Mouse (Mus musculus) layer of hippocampus, adult 2 months (tissue): Measurements from ENCODE around the gene Hspg2. TPM values are rescaled to one million over a fixed set of nuclear protein-coding genes. Genes with fewer than 3 reads are reported as not detected.
A peak's percentile ranks its signal among the peaks of the same experiment; 100 is the strongest.

Experiments
- DNase-seq, 2 experiments: peaks; one replicate each; pipeline ENCODE4 v3.0.0; 2022; ENCODE audit warnings: low spot score in 2 of 2
- H3K27ac ChIP-seq: fragments of 200-600 bp; 2 replicates; pipeline ENCODE4 v1.8.1; 2022
- H3K4me3 ChIP-seq: fragments of 200-600 bp; 2 replicates; pipeline ENCODE4 v1.8.1; 2022; ENCODE audit warnings: mild to moderate bottlenecking
- CTCF ChIP-seq: fragments of 200-600 bp; conservative IDR thresholded peaks from 2 replicates; pipeline ENCODE4 v1.8.1; 2022; ENCODE audit warnings: antibody characterized with exemption, mild to moderate bottlenecking, moderate library complexity
- total RNA-seq, 2 experiments: library from RNA; stranded (reverse); gene quantifications; 2 replicates each; pipeline ENCODE4 v1.2.3; 2021

The Hspg2 gene
- total RNA-seq, 2 experiments from 2014 or later: 4.0 to 5.2 TPM

DNA sequence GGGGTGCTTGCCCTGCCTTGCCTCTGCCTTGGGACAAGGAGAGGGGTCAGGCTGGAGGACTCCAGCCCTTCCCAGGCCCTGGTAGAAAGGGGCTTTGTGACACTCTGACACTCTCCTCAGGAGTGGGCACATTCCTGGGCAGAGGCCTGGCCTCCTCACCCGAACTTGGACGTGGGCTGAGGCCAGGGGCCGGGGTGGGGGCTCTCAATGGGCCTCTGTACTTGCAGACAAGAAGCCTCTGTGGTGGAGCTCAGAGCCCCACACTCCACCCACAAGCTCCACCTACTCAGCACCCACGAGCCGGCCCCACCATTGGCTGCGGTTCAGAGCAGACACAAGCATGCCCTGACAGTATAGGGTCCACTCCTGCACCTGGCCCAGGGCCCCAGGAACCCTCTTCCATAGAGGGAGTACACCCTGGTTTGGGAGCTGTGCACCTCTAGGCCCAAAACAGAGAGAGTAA, 35.0 kb downstream of the Hspg2 start:
- peak overlapping the region; percentile 7; the same call in 1 of the 2 replicates for H3K27ac ChIP-seq
- peak in 1 of 2 experiments; percentile 11 for DNase-seq
- TF ChIP-seq CTCF: no peak
- H3K4me3 ChIP-seq: no peak overlapping the region

DNA sequence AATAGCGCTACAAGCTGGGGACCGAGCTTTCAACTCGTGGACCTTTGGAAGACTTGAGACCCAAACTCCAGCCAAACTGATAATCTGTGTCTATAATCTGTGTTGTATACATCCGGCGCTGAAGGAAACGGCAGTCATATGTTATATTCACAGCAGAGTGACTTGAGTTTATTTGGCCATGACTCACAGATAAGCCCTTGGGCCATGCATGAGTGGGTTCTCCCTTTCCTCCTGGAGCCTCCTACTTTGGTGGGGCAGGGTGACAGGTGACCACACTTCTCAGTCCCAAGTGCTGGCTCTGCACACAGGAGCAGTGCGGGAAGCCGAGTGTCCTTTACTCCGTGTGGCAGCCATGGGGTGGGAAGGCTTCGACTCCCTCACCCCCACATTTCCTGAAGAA, 38.1 kb downstream of the Hspg2 start:
- H3K4me3 ChIP-seq: no peak overlapping the region
- TF ChIP-seq CTCF: no peak
- no peak overlapping the region for H3K27ac ChIP-seq
- DNase-seq: no peak

DNA sequence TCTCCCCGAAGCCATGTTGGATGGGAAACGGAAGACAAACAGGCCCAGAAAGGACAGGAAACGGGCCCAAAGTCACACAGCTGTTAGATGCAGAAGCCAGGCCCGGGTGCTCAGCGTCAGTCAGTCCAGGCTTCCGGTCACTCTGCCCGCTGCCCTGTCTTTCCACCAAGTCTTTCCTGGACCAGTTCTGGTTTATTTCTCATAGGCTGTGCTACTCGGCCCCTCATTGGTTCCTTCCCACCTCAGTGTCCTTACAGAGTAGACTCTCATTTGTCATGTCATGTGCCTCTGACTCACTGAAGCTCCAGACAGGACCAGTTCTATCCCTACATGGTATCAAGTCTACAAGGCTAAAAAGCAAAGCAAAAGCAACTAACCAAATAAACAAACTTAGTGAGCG, 41.0 kb downstream of the Hspg2 start:
- H3K27ac ChIP-seq: no peak overlapping the region
- no peak overlapping the region for H3K4me3 ChIP-seq
- no peak for DNase-seq
- TF ChIP-seq CTCF: no peak

DNA sequence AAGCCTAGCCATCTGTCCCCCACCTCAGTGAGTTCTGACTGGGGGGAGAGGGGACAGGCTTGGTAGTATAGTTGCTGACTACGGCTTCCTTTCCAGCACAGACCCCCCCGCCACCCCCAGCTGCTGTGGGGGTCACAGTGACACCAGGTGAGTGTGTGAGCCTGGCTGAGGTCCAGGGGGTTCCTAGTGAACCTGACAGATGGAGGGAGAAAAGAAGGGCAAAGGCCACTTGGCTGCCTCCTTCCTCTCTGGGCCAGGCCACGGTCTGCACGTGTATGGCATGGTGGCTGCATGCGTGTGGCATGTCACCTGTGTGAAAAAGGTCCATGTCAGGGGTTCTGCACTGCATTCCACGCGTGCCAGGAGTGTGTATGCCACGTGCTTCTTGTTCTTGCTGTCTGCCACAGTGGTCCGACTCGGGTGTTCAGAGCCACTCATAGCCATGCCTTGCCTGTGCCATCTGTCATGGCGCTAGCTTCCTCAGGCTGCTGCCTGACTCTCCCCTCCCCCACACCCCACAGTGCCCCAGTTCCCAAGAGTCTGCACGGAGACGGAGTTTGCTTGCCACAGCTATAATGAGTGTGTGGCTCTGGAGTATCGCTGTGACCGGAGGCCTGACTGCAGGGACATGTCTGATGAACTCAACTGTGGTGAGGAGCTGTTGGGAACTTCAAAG, 41.6 kb downstream of the Hspg2 start:
- TF ChIP-seq CTCF: no peak
- Histone ChIP-seq H3K4me3 (no peak overlapping the region), H3K27ac (no peak overlapping the region)
- DNase-seq: no peak

DNA sequence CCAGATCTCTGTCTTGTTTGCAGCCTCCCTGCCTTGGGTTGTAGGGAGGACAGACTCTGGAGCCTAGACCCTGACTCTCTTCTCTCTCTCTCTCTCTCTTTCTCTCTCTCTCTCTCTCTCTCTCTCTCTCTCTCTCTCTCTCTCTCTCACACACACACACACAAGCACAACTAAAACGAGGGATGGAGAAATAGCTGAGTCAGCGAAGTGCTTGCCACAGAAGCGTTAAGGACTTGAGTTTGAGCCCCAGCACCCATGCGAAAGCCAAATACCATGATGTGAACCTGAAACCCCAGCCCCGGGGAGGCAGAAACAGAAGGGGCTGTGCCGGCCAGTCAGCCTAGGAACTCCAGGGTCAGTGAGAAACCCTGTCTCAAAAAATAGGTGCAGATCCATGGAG, 44.3 kb downstream of the Hspg2 start:
- Histone ChIP-seq H3K27ac (no peak overlapping the region), H3K4me3 (no peak overlapping the region)
- DNase-seq: no peak
- no peak for TF ChIP-seq CTCF

DNA sequence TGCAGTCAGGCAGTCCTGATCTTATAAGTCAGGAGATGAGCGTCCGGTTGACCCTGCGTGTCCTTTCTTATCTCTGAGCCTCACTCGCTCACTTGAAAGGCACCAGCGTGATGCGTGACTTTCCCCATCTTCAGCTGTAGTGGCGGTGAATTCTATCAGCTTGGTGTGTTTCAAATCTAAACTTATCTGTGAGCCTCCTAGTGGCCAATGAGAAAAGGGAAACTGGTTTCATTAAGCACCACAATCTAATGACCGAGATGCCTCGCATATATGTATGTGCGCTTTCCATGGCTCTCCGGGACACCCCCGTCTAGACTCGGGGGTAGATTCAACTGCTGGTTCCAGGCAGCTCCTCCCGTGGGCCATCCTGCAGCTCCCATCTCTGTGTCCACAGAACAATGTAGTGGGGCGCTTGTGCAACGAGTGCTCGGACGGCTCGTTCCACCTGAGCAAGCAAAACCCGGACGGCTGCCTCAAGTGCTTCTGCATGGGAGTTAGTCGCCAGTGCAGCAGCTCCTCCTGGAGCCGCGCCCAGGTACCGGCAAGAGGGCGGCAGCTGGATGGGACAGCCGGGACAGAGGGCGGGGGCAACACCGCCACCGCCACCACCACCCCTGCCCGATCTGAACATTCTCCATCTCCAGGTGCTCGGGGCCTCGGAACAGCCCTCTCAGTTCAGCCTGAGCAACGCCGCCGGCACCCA, 49.6 kb downstream of the Hspg2 start:
- no peak for DNase-seq
- no peak overlapping the region for H3K4me3 ChIP-seq
- TF ChIP-seq CTCF: peak; percentile 57

DNA sequence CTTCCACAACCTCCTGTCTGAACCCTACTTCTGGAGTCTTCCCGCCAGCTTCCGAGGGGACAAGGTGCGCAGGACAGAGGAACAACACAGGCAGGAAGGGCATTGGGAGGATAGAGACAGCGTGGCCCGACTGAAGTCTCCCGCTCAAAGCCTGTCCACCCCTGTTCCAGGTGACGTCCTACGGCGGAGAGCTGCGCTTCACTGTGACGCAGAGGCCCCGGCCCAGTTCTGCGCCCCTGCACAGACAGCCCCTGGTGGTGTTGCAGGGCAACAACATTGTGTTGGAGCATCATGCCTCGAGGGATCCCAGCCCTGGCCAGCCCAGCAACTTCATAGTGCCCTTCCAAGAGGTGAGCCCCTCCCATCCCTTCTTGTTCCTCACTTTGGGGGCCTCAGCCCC, 50.2 kb downstream of the Hspg2 start:
- Histone ChIP-seq H3K27ac (no peak overlapping the region), H3K4me3 (no peak overlapping the region)
- TF ChIP-seq CTCF: peak; percentile 32; the same call in 1 of the 2 replicates
- no peak for DNase-seq

More for the DNA sequence above, 49.6 kb downstream of the Hspg2 start:
- H3K27ac ChIP-seq: no peak overlapping the region

DNA sequence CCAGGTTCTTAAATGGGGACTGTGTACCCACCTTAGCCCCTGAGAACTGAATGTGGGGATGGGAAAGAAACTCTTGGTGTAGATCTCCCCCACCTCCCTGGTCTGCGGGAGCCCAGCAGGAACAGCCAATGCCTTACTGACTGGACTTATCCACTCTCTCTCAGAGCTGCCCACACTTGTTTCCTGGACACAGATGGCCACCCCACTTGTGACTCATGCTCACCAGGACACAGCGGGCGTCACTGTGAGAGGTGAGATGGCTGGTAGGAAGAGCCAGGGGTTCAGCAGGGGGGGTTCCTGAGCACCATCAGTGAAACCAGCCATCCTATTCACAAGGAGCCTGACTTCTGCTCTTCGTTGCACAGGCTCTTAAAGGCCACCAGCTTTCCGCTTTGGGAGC, 51.8 kb downstream of the Hspg2 start:
- DNase-seq: no peak
- no peak overlapping the region for H3K27ac ChIP-seq
- H3K4me3 ChIP-seq: no peak overlapping the region
- TF ChIP-seq CTCF: no peak

DNA sequence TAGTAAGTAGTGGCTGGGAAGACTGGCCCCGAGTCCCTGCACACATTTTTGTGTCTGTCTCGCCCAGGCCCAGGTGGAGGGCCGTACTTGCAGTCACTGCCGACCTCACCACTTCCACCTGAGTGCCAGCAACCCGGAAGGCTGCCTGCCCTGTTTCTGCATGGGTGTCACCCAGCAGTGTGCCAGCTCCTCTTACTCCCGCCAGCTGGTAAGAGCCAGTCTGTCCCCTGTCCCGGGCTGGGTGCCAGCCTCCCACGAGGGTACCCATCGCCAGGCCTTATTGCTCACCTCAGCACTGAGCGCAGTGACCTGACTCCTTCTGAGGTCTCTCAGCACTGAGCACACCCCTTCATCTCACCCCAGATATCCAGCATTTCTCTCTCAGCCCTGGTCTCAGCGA, 53.4 kb downstream of the Hspg2 start:
- H3K27ac ChIP-seq: no peak overlapping the region
- DNase-seq: no peak
- TF ChIP-seq CTCF: no peak
- H3K4me3 ChIP-seq: no peak overlapping the region

DNA sequence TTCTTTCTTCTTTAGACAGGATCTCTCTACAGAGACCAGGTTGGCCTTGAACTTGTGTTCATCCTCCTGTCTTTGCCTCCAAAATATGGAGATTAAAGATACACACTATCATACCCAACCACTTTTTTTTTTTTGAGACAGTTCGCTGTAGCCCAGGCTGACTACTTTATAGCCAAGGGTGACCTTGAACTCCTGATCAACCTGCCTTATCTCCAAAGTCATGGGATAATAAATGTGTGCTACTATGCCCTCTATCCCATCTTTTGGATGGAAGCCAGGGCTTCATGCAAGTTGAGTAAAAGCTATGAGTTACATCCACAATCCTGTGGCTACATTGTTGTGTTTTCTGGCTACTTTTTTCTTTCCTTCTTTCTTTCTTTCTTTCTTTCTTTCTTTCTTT, 56.9 kb downstream of the Hspg2 start:
- Histone ChIP-seq H3K27ac (no peak overlapping the region), H3K4me3 (no peak overlapping the region)
- no peak for DNase-seq
- no peak for TF ChIP-seq CTCF

DNA sequence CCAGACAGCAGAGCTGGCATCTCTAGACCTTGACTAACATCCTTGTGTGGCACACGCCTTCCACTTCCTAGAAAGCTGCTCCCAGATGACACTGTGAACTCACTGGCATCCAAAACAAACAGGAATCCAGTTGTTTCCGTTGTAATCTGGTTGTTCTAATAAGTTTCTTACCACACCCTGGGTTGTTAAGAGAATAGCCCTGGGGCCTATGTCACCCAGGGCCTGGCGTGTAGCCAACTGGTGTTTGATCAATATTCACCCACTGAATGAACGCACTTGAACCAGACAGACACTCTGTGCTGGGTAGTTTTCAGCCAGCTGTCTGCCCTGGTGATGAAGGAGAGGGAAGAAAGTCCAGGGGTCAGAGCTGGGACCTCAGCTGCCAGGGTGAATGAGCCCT, 58.8 kb downstream of the Hspg2 start:
- no peak for DNase-seq
- TF ChIP-seq CTCF: no peak
- H3K4me3 ChIP-seq: no peak overlapping the region
- H3K27ac ChIP-seq: no peak overlapping the region

DNA sequence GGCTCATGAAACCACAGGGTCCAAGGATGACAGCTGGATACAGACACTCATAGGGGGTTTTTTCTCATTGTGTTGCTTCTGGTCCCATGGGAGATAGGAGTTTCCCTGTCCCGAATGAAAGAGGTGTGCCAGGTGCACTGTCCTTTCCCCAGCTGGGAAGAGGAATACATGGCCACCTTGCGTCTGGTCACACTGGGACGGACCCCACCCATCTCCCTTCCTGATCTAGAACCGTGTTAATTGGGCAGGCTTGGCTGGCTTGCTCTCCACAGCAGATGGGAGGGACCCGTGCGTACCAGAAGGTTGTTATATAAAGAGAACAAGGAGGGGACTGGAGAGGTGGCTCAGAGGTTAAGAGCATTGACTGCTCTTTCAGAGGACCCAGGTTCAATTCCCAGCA, 59.3 kb downstream of the Hspg2 start:
- Histone ChIP-seq H3K4me3 (no peak overlapping the region), H3K27ac (no peak overlapping the region)
- DNase-seq: no peak
- no peak for TF ChIP-seq CTCF

DNA sequence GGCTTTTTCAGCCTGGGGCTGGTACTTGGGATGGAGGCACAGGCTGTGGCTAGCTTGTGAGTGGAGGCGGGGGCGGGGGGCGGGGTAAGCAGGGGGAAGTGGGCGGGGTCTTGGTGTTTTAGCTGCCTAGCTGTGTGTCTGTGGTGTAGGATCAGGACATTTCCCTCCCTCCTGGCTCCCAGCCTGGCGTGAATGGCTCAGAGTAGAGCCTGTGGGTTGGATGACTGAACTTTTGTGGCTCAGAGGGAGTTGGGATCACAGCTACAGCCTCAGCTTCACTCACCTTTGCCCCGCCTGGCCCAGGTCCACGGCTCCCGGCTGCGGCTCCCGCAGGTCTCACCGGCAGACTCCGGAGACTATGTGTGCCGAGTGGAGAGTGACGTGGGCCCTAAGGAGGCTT, 71.8 kb downstream of the Hspg2 start:
- Histone ChIP-seq H3K27ac (no peak overlapping the region), H3K4me3 (no peak overlapping the region)
- no peak for TF ChIP-seq CTCF
- no peak for DNase-seq

DNA sequence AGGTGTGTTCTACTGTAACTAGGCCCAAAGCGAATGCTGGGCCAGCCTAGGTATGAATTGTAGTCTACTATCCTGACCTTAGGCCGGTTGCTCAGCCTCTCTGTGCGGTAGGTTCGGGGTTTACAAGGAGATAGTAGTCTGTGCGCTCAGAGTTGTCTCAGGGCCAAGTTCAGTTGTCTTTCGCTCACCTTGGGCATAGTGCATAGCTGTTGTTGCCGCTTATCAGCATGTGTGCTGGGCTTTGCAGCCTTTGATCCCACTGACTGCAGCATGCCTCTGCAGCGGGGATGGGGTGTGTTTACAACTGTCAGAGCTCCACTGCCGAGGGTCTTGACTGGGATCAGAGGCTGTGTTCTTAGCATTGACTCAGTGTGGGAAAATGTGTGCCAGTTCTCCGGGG, 74.4 kb downstream of the Hspg2 start:
- DNase-seq: no peak
- Histone ChIP-seq H3K27ac (no peak overlapping the region), H3K4me3 (no peak overlapping the region)
- TF ChIP-seq CTCF: no peak
